Mouse (Mus musculus): ENCODE results near the gene Hoxa6.

DNA sequence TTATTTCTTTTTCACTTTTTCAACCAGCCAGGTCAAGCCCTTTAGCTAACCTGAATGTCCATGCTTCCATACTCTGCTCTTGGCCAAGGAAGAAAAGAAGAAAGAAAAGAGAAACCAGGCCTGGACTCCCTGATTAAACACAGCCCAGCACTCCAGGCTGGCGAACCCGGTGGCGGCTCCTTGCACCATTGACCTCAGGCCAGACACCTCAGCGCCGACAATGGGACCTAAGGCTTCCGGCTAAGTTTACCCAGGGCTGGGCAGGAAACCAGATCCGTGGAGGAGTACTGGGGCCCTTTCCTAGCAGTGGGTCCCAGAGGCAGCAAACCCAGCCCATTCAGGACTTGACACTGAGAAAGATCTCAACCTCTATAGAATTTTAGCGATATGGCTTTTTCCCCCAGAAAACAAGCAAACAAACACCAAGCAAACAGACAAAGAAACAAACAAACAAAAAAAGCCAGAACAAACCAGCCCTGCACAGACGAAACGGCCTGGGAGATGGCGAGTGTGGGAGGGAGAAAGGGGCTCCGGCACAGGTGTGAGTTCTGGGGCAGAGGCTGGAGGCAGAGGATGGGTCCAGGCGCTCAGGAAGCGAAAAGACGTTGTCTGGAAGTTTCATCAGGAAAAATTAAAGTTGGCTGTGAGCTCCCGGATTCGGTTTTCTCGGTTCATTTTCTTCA, 23.5 kb upstream of the Hoxa6 start:
- TF ChIP-seq POLR2AphosphoS2 (IDR thresholded peaks at IDR 0.05; ENCODE audit: low read length) (no peak), TAL1 (IDR thresholded peaks at IDR 0.05; ENCODE audit: low read length) (no peak), POLR2A (IDR thresholded peaks at IDR 0.05; ENCODE audit: control insufficient read depth in 1 of 2, insufficient read depth in 1 of 2, low read depth in 1 of 2, low read length in 2 of 2, poor library complexity in 1 of 2) (no peak), EP300 (IDR thresholded peaks at IDR 0.05; ENCODE audit: low read depth in 1 of 2, low read length in 2 of 2) (no peak), MXI1 (IDR thresholded peaks at IDR 0.05; ENCODE audit: low read depth, low read length) (no peak), NELFE (IDR thresholded peaks at IDR 0.05; ENCODE audit: low read depth, low read length) (no peak), MAZ (IDR thresholded peaks at IDR 0.05; ENCODE audit: low read depth, low read length) (no peak), E2F4 (IDR thresholded peaks at IDR 0.05; ENCODE audit: borderline replicate concordance, low read depth, low read length) (no peak), CTCF (IDR thresholded peaks at IDR 0.05 in 2 of 3, conservative IDR thresholded peaks at IDR 0.05 in 1 of 3; ENCODE audit: control insufficient read depth in 1 of 3, insufficient read depth in 1 of 3, low read depth in 2 of 3, low read length in 3 of 3, poor library complexity in 1 of 3, severe bottlenecking in 1 of 3) (no peak), SMC3 (IDR thresholded peaks at IDR 0.05; ENCODE audit: low read depth, low read length) (no peak), NRF1 (IDR thresholded peaks at IDR 0.05; ENCODE audit: insufficient read depth, low read depth, low read length, poor library complexity, severe bottlenecking) (no peak), CHD1 (IDR thresholded peaks at IDR 0.05; ENCODE audit: low read depth, low read length) (no peak), BHLHE40 (IDR thresholded peaks at IDR 0.05; ENCODE audit: borderline replicate concordance, low read depth, low read length) (no peak)

All from MEL (cell line).